Mouse (Mus musculus) erythroblast, embryonic 14.5 days (primary cell): ENCODE results near the gene Trappc2l. TPM values are rescaled to one million over a fixed set of nuclear protein-coding genes. Genes with fewer than 3 reads are reported as not detected.

Experiments used
- H3K27me3 ChIP-seq: 2 replicates; pipeline ENCODE4 v1.6.1; 2012; ENCODE audit warnings: inconsistent platforms; ENCODE audit not compliant: control insufficient read depth
- H3K36me3 ChIP-seq: 2 replicates; pipeline ENCODE4 v1.6.1; 2012; ENCODE audit warnings: mild to moderate bottlenecking, inconsistent platforms; ENCODE audit not compliant: control insufficient read depth
- H3K4me1 ChIP-seq: 2 replicates; pipeline ENCODE4 v1.6.1; 2012; ENCODE audit warnings: inconsistent platforms; ENCODE audit not compliant: control insufficient read depth
- H3K4me3 ChIP-seq: replicated peaks from 2 replicates; pipeline ENCODE3; 2012; ENCODE audit warnings: moderate library complexity, mild to moderate bottlenecking, inconsistent platforms
- H3K9me3 ChIP-seq: 2 replicates; pipeline ENCODE4 v1.6.1; 2012; ENCODE audit warnings: low read length, inconsistent platforms, mixed read lengths; ENCODE audit not compliant: control insufficient read depth
- GATA1 ChIP-seq: IDR thresholded peaks from 2 replicates; pipeline ENCODE4 v1.6.1; 2012; ENCODE audit warnings: low read length, inconsistent platforms, mixed read lengths
- TAL1 ChIP-seq: IDR thresholded peaks from 3 replicates; pipeline ENCODE4 v1.6.1; 2012; ENCODE audit warnings: low read length, inconsistent platforms, mixed read lengths
- polyA plus RNA-seq: library from polyadenylated mRNA; stranded (reverse); fragments of >175 nt; gene quantifications from 2 replicates; pipeline ENCODE4 v1.2.3, GENCODE M21; 2012

Gene Trappc2l
- polyA plus RNA-seq, 1 experiment = 0.16 TPM

GRCm38 (mm10) chr8:122641406-122641805, 30.0 kb downstream of the Trappc2l start:
- no peaks in the 10 kb centered on the region for H3K9me3 ChIP-seq
- H3K36me3 ChIP-seq = peaks cover 97% of the 10 kb centered on the region
- no peaks in the 10 kb centered on the region for H3K27me3 ChIP-seq
- peaks cover 26% of the 10 kb centered on the region for H3K4me1 ChIP-seq
- H3K4me3 ChIP-seq = no peak overlapping the region
- no peak for TF ChIP-seq TAL1
- no peak for TF ChIP-seq GATA1

- Histone ChIP-seq H3K9me3 (no peaks in the 10 kb centered on the region), H3K4me3 (no peak overlapping the region), H3K36me3 (peaks cover 97% of the 10 kb centered on the region), H3K4me1 (peaks cover 19% of the 10 kb centered on the region), H3K27me3 (no peaks in the 10 kb centered on the region)
- TF ChIP-seq TAL1 (no peak), GATA1 (no peak)
These were observed 30.6 kb downstream of the Trappc2l start for GRCm38 (mm10) chr8:122642071-122642470.

- TF ChIP-seq GATA1 (no peak), TAL1 (no peak)
- Histone ChIP-seq H3K9me3 (no peaks in the 10 kb centered on the region), H3K4me3 (no peak overlapping the region), H3K4me1 (peaks cover 4% of the 10 kb centered on the region), H3K36me3 (peaks cover 94% of the 10 kb centered on the region), H3K27me3 (no peaks in the 10 kb centered on the region)
These were observed 32.9 kb downstream of the Trappc2l start for GRCm38 (mm10) chr8:122644175-122644954.

GRCm38 (mm10) chr8:122646337-122646736, 34.9 kb downstream of the Trappc2l start:
- H3K36me3 ChIP-seq = peaks cover 90% of the 10 kb centered on the region
- H3K9me3 ChIP-seq = no peaks in the 10 kb centered on the region
- no peaks in the 10 kb centered on the region for H3K27me3 ChIP-seq
- no peak for TF ChIP-seq GATA1
- TF ChIP-seq TAL1 = no peak
- no peak overlapping the region for H3K4me3 ChIP-seq
- H3K4me1 ChIP-seq = no peaks in the 10 kb centered on the region

- TF ChIP-seq TAL1 (no peak), GATA1 (no peak)
- H3K27me3 ChIP-seq = no peaks in the 10 kb centered on the region
- peaks cover 77% of the 10 kb centered on the region for H3K36me3 ChIP-seq
- peaks cover 2% of the 10 kb centered on the region; the same call in 1 of the 2 replicates for H3K4me1 ChIP-seq
- no peak overlapping the region for H3K4me3 ChIP-seq
- H3K9me3 ChIP-seq = no peaks in the 10 kb centered on the region
These were observed 36.9 kb downstream of the Trappc2l start for GRCm38 (mm10) chr8:122648192-122648970.

- no peak for TF ChIP-seq GATA1
- Histone ChIP-seq H3K27me3 (no peaks in the 10 kb centered on the region), H3K4me3 (no peak overlapping the region), H3K9me3 (no peaks in the 10 kb centered on the region), H3K36me3 (peaks cover 51% of the 10 kb centered on the region), H3K4me1 (peaks cover 5% of the 10 kb centered on the region)
These were observed 40.0 kb downstream of the Trappc2l start for GRCm38 (mm10) chr8:122651326-122651921.

GRCm38 (mm10) chr8:122652643-122653042, 41.2 kb downstream of the Trappc2l start:
- Histone ChIP-seq H3K9me3 (no peaks in the 10 kb centered on the region), H3K4me1 (peaks cover 6% of the 10 kb centered on the region), H3K27me3 (no peaks in the 10 kb centered on the region), H3K36me3 (peaks cover 41% of the 10 kb centered on the region), H3K4me3 (no peak overlapping the region)
- TF ChIP-seq GATA1 (no peak), TAL1 (no peak)

GRCm38 (mm10) chr8:122654768-122655167, 43.3 kb downstream of the Trappc2l start:
- Histone ChIP-seq H3K9me3 (no peaks in the 10 kb centered on the region), H3K4me3 (no peak overlapping the region), H3K4me1 (peaks cover 11% of the 10 kb centered on the region), H3K36me3 (peaks cover 30% of the 10 kb centered on the region), H3K27me3 (no peaks in the 10 kb centered on the region)
- no peak for TF ChIP-seq TAL1
- no peak for TF ChIP-seq GATA1
